Mouse (Mus musculus): ENCODE data around the gene Trim6. TPM values are rescaled to one million over a fixed set of nuclear protein-coding genes. Genes with fewer than 3 reads are reported as not detected.
A peak's percentile ranks its signal among the peaks of the same experiment; 100 is the strongest.

The Trim6 gene
- polyA plus RNA-seq (2014; fragmentation: Nextera tagmentation; extraction: Ambion mirVana): 3.5 and 5.5 TPM in 2 replicates

- WGBS: 2% methylated on average over 37 of the region's 37 CpGs
- H3K27ac ChIP-seq (replicated peaks; ENCODE audit: low read depth, low read length): no peak within 1 kb of the TSS
- ATAC-seq (ENCODE audit: insufficient number of reproducible peaks, low FRiP score, low TSS enrichment, low read depth): peak; percentile 85
Observed at GRCm38 (mm10) chr7:104218701-104219569, at the start of gene Trim6. Gene Trim6, plus strand, starts transcription at chr7:104218793.

DNA sequence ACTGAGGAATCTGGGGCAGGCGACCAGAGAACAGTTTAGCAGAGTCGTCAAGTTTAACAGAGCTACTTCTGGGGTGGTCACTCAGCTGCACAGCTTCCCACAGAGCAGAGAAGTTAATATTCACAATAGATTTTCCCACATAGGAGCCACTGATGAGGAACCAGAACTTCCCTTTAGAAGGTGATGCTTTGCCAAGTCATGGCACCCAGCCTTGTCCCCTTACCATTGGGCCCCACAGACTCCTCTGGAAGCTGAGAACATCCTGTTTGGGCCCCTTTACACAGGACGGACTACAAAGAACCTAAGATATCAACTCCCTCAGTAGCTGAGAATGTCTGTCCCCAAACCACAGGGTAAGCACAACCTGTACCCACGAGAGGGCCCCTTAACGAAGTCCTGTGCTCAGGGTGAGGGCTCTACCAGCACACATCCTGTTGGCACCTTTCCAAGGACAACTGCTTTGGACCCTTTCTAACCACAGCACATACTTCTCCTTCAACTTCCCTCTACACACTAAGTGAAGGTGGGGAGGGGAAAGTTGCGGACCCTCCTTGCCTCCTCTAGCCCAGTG is 48.9 kb upstream of the Trim6 start:
- H3K4me3 ChIP-seq (ENCODE audit: low read depth, low read length): no peak overlapping the region
- H3K9me3 ChIP-seq (ENCODE audit: control insufficient read depth, low read length): no peaks in the 10 kb centered on the region
- no peak overlapping the region for H3K27ac ChIP-seq (replicated peaks; ENCODE audit: low read depth, low read length)
- no peaks in the 10 kb centered on the region for H3K4me1 ChIP-seq (ENCODE audit: control insufficient read depth, insufficient read depth, low read length)
- no peaks in the 10 kb centered on the region for H3K27me3 ChIP-seq (ENCODE audit: control insufficient read depth, insufficient read depth, low read length)
- no peak for ATAC-seq (ENCODE audit: insufficient number of reproducible peaks, low FRiP score, low TSS enrichment, low read depth)
- WGBS: 83% methylated on average over 6 of the region's 6 CpGs
- no peak overlapping the region for H3K9ac ChIP-seq (ENCODE audit: low read length)
- H3K4me2 ChIP-seq (ENCODE audit: low read depth, severe bottlenecking): no peak overlapping the region
- DNase-seq (ENCODE audit: low spot score): no peak
- H3K36me3 ChIP-seq (ENCODE audit: control insufficient read depth, insufficient read depth, low read length): no peaks in the 10 kb centered on the region

More at GRCm38 (mm10) chr7:104218701-104219569, at the start of gene Trim6:
- Histone ChIP-seq H3K4me3 (ENCODE audit: low read depth, low read length) (peak within 1 kb of the TSS; percentile 30), H3K4me2 (ENCODE audit: low read depth, severe bottlenecking) (peak within 1 kb of the TSS; percentile 54), H3K9ac (ENCODE audit: low read length) (peak within 1 kb of the TSS; percentile 43), H3K9me3 (ENCODE audit: control insufficient read depth, low read length) (no peaks in the 10 kb centered on the region), H3K36me3 (ENCODE audit: control insufficient read depth, insufficient read depth, low read length) (no peaks in the 10 kb centered on the region), H3K4me1 (ENCODE audit: control insufficient read depth, insufficient read depth, low read length) (no peaks in the 10 kb centered on the region), H3K27me3 (ENCODE audit: control insufficient read depth, insufficient read depth, low read length) (no peaks in the 10 kb centered on the region)
- DNase-seq (ENCODE audit: low spot score): peak; percentile 76

DNA sequence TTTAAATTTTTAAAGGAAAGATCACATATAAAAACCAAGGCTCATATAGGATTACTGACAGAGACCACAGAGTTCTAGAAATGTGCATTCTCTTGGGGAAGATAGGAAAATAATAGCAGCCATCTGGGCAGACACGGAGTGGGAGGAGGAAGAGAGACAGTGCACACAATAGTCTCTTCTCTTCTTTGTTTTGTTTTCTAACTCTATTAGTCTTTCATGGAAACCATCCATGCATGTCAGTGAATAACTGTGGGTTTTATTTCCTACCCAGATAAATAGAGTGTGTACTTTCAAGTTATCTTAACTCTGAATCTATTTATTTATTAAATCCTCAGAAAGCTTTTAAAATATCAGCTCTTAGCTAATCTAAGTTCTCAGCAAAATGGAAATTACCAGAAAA is 43.5 kb upstream of the Trim6 start:
- no peak overlapping the region for H3K4me2 ChIP-seq (ENCODE audit: low read depth, severe bottlenecking)
- H3K9ac ChIP-seq (ENCODE audit: low read length): no peak overlapping the region
- no peak overlapping the region for H3K4me3 ChIP-seq (ENCODE audit: low read depth, low read length)
- DNase-seq (ENCODE audit: low spot score): no peak
- 92% methylated on average over 1 of the region's 1 CpGs for WGBS
- H3K27me3 ChIP-seq (ENCODE audit: control insufficient read depth, insufficient read depth, low read length): no peaks in the 10 kb centered on the region
- no peaks in the 10 kb centered on the region for H3K4me1 ChIP-seq (ENCODE audit: control insufficient read depth, insufficient read depth, low read length)
- no peaks in the 10 kb centered on the region for H3K36me3 ChIP-seq (ENCODE audit: control insufficient read depth, insufficient read depth, low read length)
- H3K9me3 ChIP-seq (ENCODE audit: control insufficient read depth, low read length): no peaks in the 10 kb centered on the region
- no peak for ATAC-seq (ENCODE audit: insufficient number of reproducible peaks, low FRiP score, low TSS enrichment, low read depth)
- no peak overlapping the region for H3K27ac ChIP-seq (replicated peaks; ENCODE audit: low read depth, low read length)

GRCm38 (mm10) chr7:104178422-104179054 is 40.1 kb upstream of the Trim6 start:
- Histone ChIP-seq H3K36me3 (ENCODE audit: control insufficient read depth, insufficient read depth, low read length) (no peaks in the 10 kb centered on the region), H3K27me3 (ENCODE audit: control insufficient read depth, insufficient read depth, low read length) (no peaks in the 10 kb centered on the region), H3K4me2 (ENCODE audit: low read depth, severe bottlenecking) (no peak overlapping the region), H3K4me3 (ENCODE audit: low read depth, low read length) (no peak overlapping the region), H3K9ac (ENCODE audit: low read length) (no peak overlapping the region), H3K9me3 (ENCODE audit: control insufficient read depth, low read length) (no peaks in the 10 kb centered on the region), H3K27ac (replicated peaks; ENCODE audit: low read depth, low read length) (no peak overlapping the region), H3K4me1 (ENCODE audit: control insufficient read depth, insufficient read depth, low read length) (no peaks in the 10 kb centered on the region)
- 74% methylated on average over 5 of the region's 5 CpGs for WGBS
- ATAC-seq (ENCODE audit: insufficient number of reproducible peaks, low FRiP score, low TSS enrichment, low read depth) (no peak), DNase-seq (ENCODE audit: low spot score) (no peak)

- WGBS: 90% methylated on average over 1 of the region's 1 CpGs
- Histone ChIP-seq H3K4me3 (ENCODE audit: low read depth, low read length) (no peak overlapping the region), H3K9ac (ENCODE audit: low read length) (no peak overlapping the region), H3K27ac (replicated peaks; ENCODE audit: low read depth, low read length) (no peak overlapping the region), H3K4me2 (ENCODE audit: low read depth, severe bottlenecking) (no peak overlapping the region), H3K4me1 (ENCODE audit: control insufficient read depth, insufficient read depth, low read length) (no peaks in the 10 kb centered on the region), H3K9me3 (ENCODE audit: control insufficient read depth, low read length) (no peaks in the 10 kb centered on the region), H3K27me3 (ENCODE audit: control insufficient read depth, insufficient read depth, low read length) (no peaks in the 10 kb centered on the region), H3K36me3 (ENCODE audit: control insufficient read depth, insufficient read depth, low read length) (no peaks in the 10 kb centered on the region)
- no peak for ATAC-seq (ENCODE audit: insufficient number of reproducible peaks, low FRiP score, low TSS enrichment, low read depth)
- no peak for DNase-seq (ENCODE audit: low spot score)
Observed at GRCm38 (mm10) chr7:104179074-104179473, 39.5 kb upstream of the Trim6 start.

GRCm38 (mm10) chr7:104183292-104183691 is 35.3 kb upstream of the Trim6 start, which contains the start of gene Olfr648:
Gene Olfr648, minus strand, starts transcription at chr7:104183392.
- 95% methylated on average over 2 of the region's 2 CpGs for WGBS

GRCm38 (mm10) chr7:104191275-104191674 is 27.3 kb upstream of the Trim6 start:
- Histone ChIP-seq H3K4me2 (ENCODE audit: low read depth, severe bottlenecking) (no peak overlapping the region), H3K27me3 (ENCODE audit: control insufficient read depth, insufficient read depth, low read length) (no peaks in the 10 kb centered on the region), H3K4me3 (ENCODE audit: low read depth, low read length) (no peak overlapping the region), H3K4me1 (ENCODE audit: control insufficient read depth, insufficient read depth, low read length) (no peaks in the 10 kb centered on the region), H3K27ac (replicated peaks; ENCODE audit: low read depth, low read length) (no peak overlapping the region), H3K9ac (ENCODE audit: low read length) (no peak overlapping the region), H3K36me3 (ENCODE audit: control insufficient read depth, insufficient read depth, low read length) (no peaks in the 10 kb centered on the region), H3K9me3 (ENCODE audit: control insufficient read depth, low read length) (no peaks in the 10 kb centered on the region)
- no peak for ATAC-seq (ENCODE audit: insufficient number of reproducible peaks, low FRiP score, low TSS enrichment, low read depth)
- 55% methylated on average over 9 of the region's 9 CpGs for WGBS
- no peak for DNase-seq (ENCODE audit: low spot score)

More at GRCm38 (mm10) chr7:104183292-104183691, 35.3 kb upstream of the Trim6 start, which contains the start of gene Olfr648:
- no peak within 1 kb of the TSS for H3K4me3 ChIP-seq (ENCODE audit: low read depth, low read length)
- no peaks in the 10 kb centered on the region for H3K27me3 ChIP-seq (ENCODE audit: control insufficient read depth, insufficient read depth, low read length)
- no peak within 1 kb of the TSS for H3K4me2 ChIP-seq (ENCODE audit: low read depth, severe bottlenecking)
- H3K4me1 ChIP-seq (ENCODE audit: control insufficient read depth, insufficient read depth, low read length): no peaks in the 10 kb centered on the region
- DNase-seq (ENCODE audit: low spot score): no peak
- H3K36me3 ChIP-seq (ENCODE audit: control insufficient read depth, insufficient read depth, low read length): no peaks in the 10 kb centered on the region
- ATAC-seq (ENCODE audit: insufficient number of reproducible peaks, low FRiP score, low TSS enrichment, low read depth): no peak
- H3K9ac ChIP-seq (ENCODE audit: low read length): no peak within 1 kb of the TSS
- no peak within 1 kb of the TSS for H3K27ac ChIP-seq (replicated peaks; ENCODE audit: low read depth, low read length)
- no peaks in the 10 kb centered on the region for H3K9me3 ChIP-seq (ENCODE audit: control insufficient read depth, low read length)

- no peak for DNase-seq (ENCODE audit: low spot score)
Observed at GRCm38 (mm10) chr7:104195885-104196284, 22.7 kb upstream of the Trim6 start, which contains the start of gene Olfr649. Gene Olfr649, minus strand, starts transcription at chr7:104195985.

More at GRCm38 (mm10) chr7:104195885-104196284, 22.7 kb upstream of the Trim6 start, which contains the start of gene Olfr649:
- Histone ChIP-seq H3K4me2 (ENCODE audit: low read depth, severe bottlenecking) (no peak within 1 kb of the TSS), H3K4me1 (ENCODE audit: control insufficient read depth, insufficient read depth, low read length) (no peaks in the 10 kb centered on the region), H3K27ac (replicated peaks; ENCODE audit: low read depth, low read length) (no peak within 1 kb of the TSS), H3K36me3 (ENCODE audit: control insufficient read depth, insufficient read depth, low read length) (no peaks in the 10 kb centered on the region), H3K9me3 (ENCODE audit: control insufficient read depth, low read length) (no peaks in the 10 kb centered on the region), H3K27me3 (ENCODE audit: control insufficient read depth, insufficient read depth, low read length) (no peaks in the 10 kb centered on the region), H3K9ac (ENCODE audit: low read length) (no peak within 1 kb of the TSS), H3K4me3 (ENCODE audit: low read depth, low read length) (no peak within 1 kb of the TSS)
- ATAC-seq (ENCODE audit: insufficient number of reproducible peaks, low FRiP score, low TSS enrichment, low read depth): no peak
- WGBS: 82% methylated on average over 6 of the region's 6 CpGs

All from limb, embryonic 11.5 days (tissue).